Mouse (Mus musculus) E14TG2a.4 (cell line): ENCODE results near the gene Rflna.

Source experiments
- CTCF ChIP-seq: conservative IDR thresholded peaks from 2 replicates; pipeline ENCODE4 v1.5.1; 2014; ENCODE audit warnings: low read length
- POU5F1 ChIP-seq: IDR thresholded peaks from 2 replicates; pipeline ENCODE4 v1.6.1; 2014; ENCODE audit warnings: low read length, borderline replicate concordance

GRCm38 (mm10) chr5:125046436-125046835 lies 43.4 kb downstream of the Rflna start:
- TF ChIP-seq CTCF, result no peak
- TF ChIP-seq POU5F1, result no peak
